Mouse (Mus musculus) gastrocnemius, postnatal 4 days (tissue): Measurements from ENCODE around the gene Birc5. TPM values are rescaled to one million over a fixed set of nuclear protein-coding genes. Genes with fewer than 3 reads are reported as not detected.

ENCODE experiments used
- DNase-seq, 2 experiments: peaks; one replicate each; pipeline ENCODE4 v3.0.0; 2021 to 2022; ENCODE audit warnings: low spot score in 2 of 2, mixed read lengths in 2 of 2
- total RNA-seq, 2 experiments: library from RNA; stranded (reverse); gene quantifications; 2 replicates each; pipeline ENCODE4 v1.2.3; 2021

Birc5 gene
- total RNA-seq, 2 experiments from 2014 or later = 23.2 to 25.2 TPM

- DNase-seq = no peak
Measured at GRCm38 (mm10) chr11:117880977-117881358, 31.9 kb downstream of the Birc5 start.

- no peak for DNase-seq
Measured at GRCm38 (mm10) chr11:117881787-117882186, 32.7 kb downstream of the Birc5 start.

GRCm38 (mm10) chr11:117882208-117882607 lies 33.2 kb downstream of the Birc5 start:
- no peak for DNase-seq

- no peak for DNase-seq
Measured at GRCm38 (mm10) chr11:117886000-117886399, 36.9 kb downstream of the Birc5 start.

GRCm38 (mm10) chr11:117888168-117888852 lies 39.3 kb downstream of the Birc5 start:
- DNase-seq = no peak

- DNase-seq = peak; percentile 58 to 75
Measured at GRCm38 (mm10) chr11:117888853-117889822, 40.1 kb downstream of the Birc5 start.

GRCm38 (mm10) chr11:117889887-117890340 lies 40.9 kb downstream of the Birc5 start:
- no peak for DNase-seq

GRCm38 (mm10) chr11:117890519-117891282 lies 41.6 kb downstream of the Birc5 start:
- DNase-seq = peak in 1 of 2 experiments; percentile 72

GRCm38 (mm10) chr11:117891581-117892175 lies 42.6 kb downstream of the Birc5 start:
- no peak for DNase-seq

GRCm38 (mm10) chr11:117892199-117892598 lies 43.1 kb downstream of the Birc5 start:
- DNase-seq = no peak

GRCm38 (mm10) chr11:117894676-117895075 lies 45.6 kb downstream of the Birc5 start:
- DNase-seq = no peak

- DNase-seq = no peak
Measured at GRCm38 (mm10) chr11:117896533-117896932, 47.5 kb downstream of the Birc5 start.

- DNase-seq = no peak
Measured at GRCm38 (mm10) chr11:117902282-117902681, 53.2 kb downstream of the Birc5 start.

- no peak for DNase-seq
Measured at GRCm38 (mm10) chr11:117904442-117904841, 55.4 kb downstream of the Birc5 start.

Other genes with a start within 250 kb of the Birc5 start
- gene Tnrc6c, start 195.0 kb upstream of the Birc5 start, total RNA-seq = 10 to 100 TPM; 33.0 to 34.2 TPM
- gene Tmc8, start 67.2 kb upstream of the Birc5 start, total RNA-seq = 1 to 10 TPM; 1.8 to 2.0 TPM
- gene Tmc6, start 67.1 kb upstream of the Birc5 start, total RNA-seq = 10 to 100 TPM; 17.9 to 25.2 TPM
- not detected for gene 6030468B19Rik, start 51.6 kb upstream of the Birc5 start, total RNA-seq
- gene Gm20708, start 39.6 kb upstream of the Birc5 start, total RNA-seq = 1 to 10 TPM; 3.3 to 3.6 TPM
- 10 to 100 TPM; 87.9 to 88.6 TPM for gene Syngr2, start 39.6 kb upstream of the Birc5 start, total RNA-seq
- gene Afmid, start 23.3 kb upstream of the Birc5 start, total RNA-seq = 1 to 10 TPM; 6.1 to 9.6 TPM
- gene Tk1, start 23.2 kb upstream of the Birc5 start, total RNA-seq = 10 to 100 TPM; 38.4 to 43.9 TPM
- not detected for gene Tmem235, start 11.5 kb downstream of the Birc5 start, total RNA-seq
- gene Tha1, start 24.2 kb downstream of the Birc5 start, total RNA-seq = 1 to 10 TPM; 4.5 to 5.2 TPM
- 10 to 100 TPM; 14.0 to 14.8 TPM for gene Socs3, start 120.8 kb downstream of the Birc5 start, total RNA-seq
- 10 to 100 TPM; 21.6 to 24.6 TPM for gene Pgs1, start 137.0 kb downstream of the Birc5 start, total RNA-seq